Mouse (Mus musculus) G1E-ER4 (cell line): ENCODE data around the gene Otol1. TPM values are rescaled to one million over a fixed set of nuclear protein-coding genes. Genes with fewer than 3 reads are reported as not detected.

Source experiments
- GATA1 ChIP-seq: IDR thresholded peaks from one replicate; pipeline ENCODE4 v1.8.0; 2012; ENCODE audit warnings: low read length, inconsistent platforms
- polyA plus RNA-seq: library from polyadenylated mRNA; stranded (reverse); fragments of >175 nt; gene quantifications from 2 replicates; pipeline ENCODE4 v1.2.3, GENCODE M21; 2012

Otol1 gene
- polyA plus RNA-seq, result not detected in 2 replicates

GRCm38 (mm10) chr3:70007313-70007712 is at the start of gene Otol1:
Otol1 (plus strand) TSS chr3:70007613.
- TF ChIP-seq GATA1, result no peak

GRCm38 (mm10) chr3:69962187-69962586 is 45.2 kb upstream of the Otol1 start:
- TF ChIP-seq GATA1, result no peak

DNA sequence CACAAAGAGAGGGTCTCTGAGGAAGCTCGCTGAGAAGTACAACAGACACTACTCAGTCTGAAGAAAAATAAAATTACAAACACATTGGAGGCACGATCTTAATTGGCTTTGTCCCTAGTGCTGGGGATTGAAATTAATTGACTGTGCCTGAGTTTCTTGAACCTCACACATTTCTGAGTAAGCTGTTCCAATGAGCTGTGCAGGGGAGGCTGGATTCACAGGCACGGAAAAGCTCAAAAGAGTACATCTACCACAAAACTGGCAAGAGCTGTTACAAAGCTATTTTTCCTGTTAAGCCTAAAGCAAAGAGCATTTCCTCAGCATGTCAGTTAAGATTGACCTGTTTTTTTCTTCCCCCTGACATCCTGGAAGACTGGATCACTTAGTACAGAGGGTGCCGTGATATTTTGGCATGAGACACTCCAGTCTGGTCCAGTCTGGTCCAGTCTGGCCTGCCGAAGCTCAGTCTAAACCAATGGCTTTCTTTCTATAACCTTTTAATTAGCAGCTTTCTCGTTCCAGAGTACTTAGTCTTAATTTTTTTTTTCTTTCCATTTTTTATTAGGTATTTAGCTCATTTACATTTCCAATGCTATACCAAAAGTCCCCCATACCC is 35.8 kb upstream of the Otol1 start:
- no peak for TF ChIP-seq GATA1

GRCm38 (mm10) chr3:69978092-69978491 is 29.3 kb upstream of the Otol1 start:
- no peak for TF ChIP-seq GATA1

DNA sequence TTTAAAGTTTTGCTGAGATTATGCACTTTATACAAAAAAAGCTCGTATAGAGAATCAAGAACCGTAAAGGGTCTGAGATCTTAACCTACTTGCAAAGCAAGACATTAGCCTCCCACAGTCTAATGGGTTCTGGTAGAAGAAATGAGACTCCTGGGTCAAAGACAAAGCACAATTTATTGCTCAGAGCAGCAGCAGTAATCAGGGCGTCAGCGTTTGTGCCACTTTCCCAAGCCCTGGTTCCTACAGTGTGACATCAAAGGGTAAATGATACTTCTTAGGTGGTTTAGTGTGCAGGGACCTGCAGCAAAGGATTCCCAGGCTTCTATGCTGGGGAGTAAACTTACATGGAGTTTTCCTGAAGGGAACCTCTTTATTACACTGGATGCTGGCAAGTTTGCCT is 13.6 kb upstream of the Otol1 start:
- no peak for TF ChIP-seq GATA1

- TF ChIP-seq GATA1, result no peak
These were observed 5.9 kb upstream of the Otol1 start for GRCm38 (mm10) chr3:70001540-70001939.

DNA sequence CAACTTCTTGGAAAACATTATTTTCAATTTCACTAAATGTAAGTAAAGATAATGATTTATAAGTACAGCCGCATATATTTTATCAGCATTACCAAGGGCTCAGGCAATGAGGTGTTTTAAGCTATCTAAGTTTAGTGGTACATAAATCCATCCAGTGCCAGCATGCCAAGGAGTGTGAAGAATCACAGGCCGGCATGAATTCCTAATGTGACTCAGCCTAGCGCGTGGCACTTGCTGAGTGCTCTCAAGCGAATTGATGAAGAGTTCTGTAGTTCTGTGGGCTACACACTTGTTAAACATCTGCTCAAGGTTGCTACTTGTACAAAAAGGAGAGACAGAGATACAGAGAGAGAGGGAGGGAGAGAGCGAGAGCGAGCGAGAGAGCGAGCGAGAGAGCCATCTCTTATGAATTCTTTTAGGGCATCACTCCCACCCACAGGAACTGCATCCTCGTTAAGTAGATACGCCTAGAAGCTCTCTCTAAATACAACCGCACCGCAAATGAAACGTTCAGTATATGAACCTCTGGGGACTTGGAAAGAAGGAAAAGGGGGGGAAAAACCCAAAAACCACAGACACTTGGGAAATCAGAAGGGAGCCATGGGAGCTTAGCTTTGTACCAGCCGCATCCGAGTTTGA is 4.2 kb upstream of the Otol1 start:
- no peak for TF ChIP-seq GATA1

GRCm38 (mm10) chr3:70003955-70004354 is 3.5 kb upstream of the Otol1 start:
- no peak for TF ChIP-seq GATA1

- no peak for TF ChIP-seq GATA1
These were observed 3.0 kb upstream of the Otol1 start for GRCm38 (mm10) chr3:70004379-70004778.

- no peak for TF ChIP-seq GATA1
These were observed 5.2 kb downstream of the Otol1 start for GRCm38 (mm10) chr3:70012641-70013040.

DNA sequence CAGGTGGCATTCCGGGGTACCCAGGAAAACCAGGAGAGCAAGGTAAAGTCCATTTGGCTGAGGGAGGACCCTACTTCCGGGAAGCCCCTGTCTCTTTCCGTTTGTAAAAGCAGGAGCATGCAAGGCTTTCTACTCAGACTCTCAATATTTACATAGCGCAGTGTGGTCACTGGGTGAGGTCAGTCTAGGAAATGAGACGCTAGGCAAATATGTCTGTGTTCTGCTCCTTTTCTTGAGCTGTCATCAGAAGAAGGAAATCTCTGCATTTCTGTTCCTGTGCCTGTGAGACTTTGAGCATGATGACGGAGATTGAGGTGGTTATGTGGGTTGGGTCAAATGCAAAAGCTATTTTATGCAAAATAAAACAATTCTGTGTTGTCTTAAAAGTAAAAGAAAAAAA is 19.2 kb downstream of the Otol1 start:
- TF ChIP-seq GATA1, result no peak

- TF ChIP-seq GATA1, result no peak
These were observed 21.8 kb downstream of the Otol1 start for GRCm38 (mm10) chr3:70029260-70029659.

GRCm38 (mm10) chr3:70035593-70035992 is 28.2 kb downstream of the Otol1 start:
- TF ChIP-seq GATA1, result no peak

Other genes starting within 250 kb of the Otol1 start
- not detected in 2 replicates for gene Sptssb, start 147.7 kb upstream of the Otol1 start, polyA plus RNA-seq